Mouse (Mus musculus): ENCODE results near the gene Tenm2.

DNA sequence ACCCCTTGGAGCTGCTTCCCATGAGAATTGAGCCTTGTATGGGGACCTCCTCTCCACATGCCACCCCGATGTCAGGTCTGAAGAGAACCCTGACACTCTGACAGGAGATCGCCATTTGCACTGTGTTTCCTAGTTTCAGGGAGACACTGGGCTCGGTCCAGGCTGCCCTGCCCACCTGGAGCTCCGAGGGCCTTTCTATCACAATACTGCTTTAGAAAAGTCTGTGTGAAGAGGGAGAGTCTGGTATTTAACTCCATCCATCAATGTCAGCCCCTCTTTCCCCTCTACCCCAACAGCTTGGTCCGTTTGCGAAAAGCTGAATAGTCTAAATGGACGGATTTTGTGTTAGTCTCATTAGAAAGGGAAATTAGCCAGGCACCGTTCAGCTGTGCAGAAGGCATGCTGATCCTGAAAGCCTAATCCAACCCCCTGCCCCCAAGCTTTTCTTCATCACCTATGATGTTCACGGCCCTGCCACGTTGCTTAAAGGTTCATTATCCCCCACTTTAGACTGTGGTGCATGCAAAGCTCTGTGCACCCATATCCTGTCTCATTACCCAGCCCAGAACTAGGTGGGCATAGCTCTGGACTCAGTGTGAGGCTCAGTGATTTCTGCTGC, 538.6 kb downstream of the Tenm2 start:
- TF ChIP-seq CTCF (conservative IDR thresholded peaks at IDR 0.05 in 1 of 2, IDR thresholded peaks at IDR 0.05 in 1 of 2; ENCODE audit: low read depth in 2 of 2, low read length in 2 of 2) (no peak), ZMIZ1 (IDR thresholded peaks at IDR 0.05; ENCODE audit: low read depth, low read length) (no peak)
